Mouse (Mus musculus) olfactory bulb, adult 2 months (tissue): ENCODE data around the gene Vamp2. TPM values are rescaled to one million over a fixed set of nuclear protein-coding genes. Genes with fewer than 3 reads are reported as not detected.
A peak's percentile ranks its signal among the peaks of the same experiment; 100 is the strongest.

Experiments
- H3K27ac ChIP-seq: fragments of 200-500 bp; 2 replicates; pipeline ENCODE4 v1.5.1; 2012; ENCODE audit warnings: low read depth, low read length; ENCODE audit not compliant: insufficient read depth
- H3K4me1 ChIP-seq: fragments of 200-500 bp; 2 replicates; pipeline ENCODE4 v1.6.1; 2012; ENCODE audit warnings: low read length; ENCODE audit not compliant: control insufficient read depth, insufficient read depth
- H3K4me3 ChIP-seq: fragments of 200-500 bp; 2 replicates; pipeline ENCODE4 v1.5.1; 2012; ENCODE audit warnings: mild to moderate bottlenecking, low read depth, low read length, moderate library complexity; ENCODE audit not compliant: insufficient read depth
- CTCF ChIP-seq: fragments of 200-500 bp; IDR thresholded peaks from 2 replicates; pipeline ENCODE4 v1.5.1; 2012; ENCODE audit warnings: low read depth, mild to moderate bottlenecking, low read length, moderate library complexity; ENCODE audit not compliant: insufficient read depth
- POLR2A ChIP-seq: fragments of 200-500 bp; IDR thresholded peaks from 2 replicates; pipeline ENCODE4 v1.6.1; 2012; ENCODE audit warnings: mild to moderate bottlenecking, low read depth, low read length, moderate library complexity; ENCODE audit not compliant: insufficient read depth
- WGBS: fragments of 180-500 bp; shearing (Covaris S2); methylation state at CpG from one replicate; pipeline ENCODE4 v1.1.7; 2018; 5-methylcytosine and 5-hydroxymethylcytosine counted together
- polyA plus RNA-seq: library from polyadenylated mRNA; stranded (reverse); fragments of >200 nt; gene quantifications from 2 replicates; pipeline ENCODE4 v1.2.4, GENCODE M21; 2012; ENCODE audit warnings: low replicate concordance; ENCODE audit not compliant: missing spikeins, insufficient read depth, insufficient read length

Gene Vamp2
- 348 and 768 TPM in 2 replicates for polyA plus RNA-seq

DNA sequence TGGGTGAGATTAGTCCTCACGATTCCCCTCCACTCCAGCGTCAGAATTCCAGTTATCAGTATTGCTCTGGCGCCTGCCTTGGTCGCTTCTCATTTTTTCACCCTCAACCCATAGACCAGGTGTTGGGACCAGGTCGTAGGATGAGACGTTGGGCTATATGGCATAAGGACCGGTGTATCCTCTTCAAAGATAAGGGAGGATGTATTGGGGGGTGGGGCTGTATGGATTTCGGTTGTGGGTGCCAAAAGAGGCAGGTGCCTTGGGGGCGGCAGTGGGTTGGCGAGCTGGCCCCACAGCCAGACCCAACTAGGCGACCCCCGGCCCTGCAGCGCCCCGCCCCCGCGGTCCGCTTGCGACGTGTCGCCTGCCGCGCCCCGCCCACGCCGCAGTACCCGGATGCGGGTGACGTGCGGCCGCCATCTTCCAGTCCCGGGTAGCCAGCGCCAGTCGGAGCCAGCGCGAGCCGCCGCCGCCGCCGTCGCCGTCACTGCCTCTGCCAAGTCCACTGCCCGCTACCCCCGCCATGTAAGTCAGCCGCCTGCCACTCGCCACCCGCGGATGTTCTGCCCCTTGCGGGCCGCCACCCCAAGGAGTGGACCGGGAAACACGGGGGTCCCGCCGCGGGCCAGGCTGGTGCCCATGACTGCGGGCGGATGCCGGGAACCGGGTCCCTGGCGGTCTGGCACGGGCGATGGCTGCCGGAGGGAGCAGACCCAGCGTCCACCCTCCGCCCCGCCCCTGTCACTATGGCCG, at the start of gene Vamp2:
Gene Vamp2, plus strand, starts transcription at position 388 of the 753 bp plus-strand sequence.
- WGBS = under 1% methylated on average over 62 of the region's 67 CpGs
- Histone ChIP-seq H3K4me1 (peaks cover 38% of the 10 kb centered on the region), H3K27ac (peak within 1 kb of the TSS; percentile 97), H3K4me3 (peak within 1 kb of the TSS; percentile 86)
- TF ChIP-seq CTCF (no peak), POLR2A (peak; percentile 89)

DNA sequence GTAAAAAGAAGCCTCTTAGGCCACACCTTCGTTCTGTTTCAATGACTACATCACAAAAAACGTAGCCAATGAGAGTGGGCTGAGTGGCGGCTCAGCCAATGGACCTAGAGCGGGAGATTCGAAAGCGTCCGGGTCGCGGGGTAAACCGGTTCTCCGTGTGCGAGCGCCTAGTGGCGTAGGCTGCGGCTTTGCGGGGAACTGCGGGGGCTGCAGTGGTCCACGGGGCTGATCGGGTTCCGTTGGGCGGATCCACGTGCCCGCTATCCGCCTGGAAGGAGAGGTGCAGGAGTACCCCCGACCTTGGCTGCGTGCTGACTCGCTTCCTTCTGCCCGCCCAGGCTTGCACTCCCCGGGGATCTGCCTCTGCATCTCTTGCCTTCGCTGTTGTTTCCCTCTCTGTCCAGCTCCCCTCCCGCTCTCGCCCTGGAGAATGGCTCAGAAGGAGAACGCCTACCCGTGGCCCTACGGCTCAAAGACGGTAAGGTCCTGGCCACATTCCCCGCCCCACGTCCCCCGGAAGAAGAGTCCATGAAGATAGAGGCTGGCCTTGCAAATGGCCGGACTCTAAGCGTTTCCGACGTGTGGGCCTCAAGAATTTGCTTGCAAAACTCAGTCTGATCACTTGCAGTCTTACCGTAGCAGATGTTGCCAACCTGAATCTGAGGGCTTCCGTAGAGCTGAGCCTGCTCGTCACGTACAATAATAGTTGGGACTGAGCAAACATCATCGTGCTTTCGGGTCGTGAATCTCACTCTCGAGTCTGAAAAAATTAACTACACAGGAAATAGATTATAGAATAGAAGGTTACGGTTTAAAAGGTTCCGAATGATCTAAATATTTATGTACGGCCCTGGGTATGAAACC, 42.5 kb upstream of the Vamp2 start, which contains the start of gene Aurkb:
Gene Aurkb, plus strand, starts transcription at position 117 of the 864 bp plus-strand sequence.
- no peak for TF ChIP-seq POLR2A
- H3K27ac ChIP-seq = no peak within 1 kb of the TSS
- 1% methylated on average over 54 of the region's 54 CpGs for WGBS

DNA sequence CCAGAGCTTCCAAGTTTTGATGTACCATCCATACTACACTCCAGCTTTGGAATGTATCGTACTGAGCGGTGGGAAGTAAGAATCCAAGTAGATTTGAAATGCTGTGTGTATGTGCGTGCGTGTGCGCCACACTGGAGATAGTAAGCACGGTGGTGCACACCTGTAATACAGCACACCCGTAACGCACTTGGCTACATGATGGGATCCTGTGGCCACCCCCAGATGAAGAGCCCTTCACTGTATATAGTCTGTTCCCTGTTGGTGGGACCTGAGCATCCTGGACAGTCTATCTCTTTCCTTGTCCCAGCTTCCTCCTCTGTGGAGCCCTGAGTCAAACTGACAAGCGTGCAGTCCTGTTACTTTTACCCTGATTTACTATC, 41.9 kb upstream of the Vamp2 start:
- Histone ChIP-seq H3K4me3 (no peak overlapping the region), H3K27ac (no peak overlapping the region), H3K4me1 (peaks cover 4% of the 10 kb centered on the region)
- no peak for TF ChIP-seq POLR2A
- no peak for TF ChIP-seq CTCF
- 18% methylated on average over 9 of the region's 9 CpGs for WGBS

More for the DNA sequence above, 42.5 kb upstream of the Vamp2 start, which contains the start of gene Aurkb:
- H3K4me3 ChIP-seq = peak within 1 kb of the TSS; percentile 62
- peaks cover 4% of the 10 kb centered on the region for H3K4me1 ChIP-seq

DNA sequence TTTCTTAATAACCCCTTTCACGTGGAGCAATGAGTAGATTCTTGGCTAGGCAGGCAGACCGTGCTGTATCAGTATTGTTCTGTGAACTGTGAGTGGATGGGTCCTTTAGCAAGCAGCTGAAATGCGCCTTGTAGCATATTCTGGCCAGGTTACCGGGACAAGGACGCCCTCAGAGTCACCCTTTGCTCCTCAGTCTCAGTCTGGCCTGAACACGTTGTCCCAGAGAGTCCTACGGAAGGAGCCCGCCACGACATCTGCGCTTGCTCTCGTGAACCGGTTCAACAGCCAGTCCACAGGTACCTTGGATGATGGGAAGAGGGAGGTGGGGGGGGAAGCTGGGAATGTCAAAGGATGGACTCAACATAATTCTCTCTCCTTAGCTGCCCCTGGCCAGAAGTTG, 40.7 kb upstream of the Vamp2 start:
- Histone ChIP-seq H3K4me1 (peaks cover 4% of the 10 kb centered on the region), H3K27ac (no peak overlapping the region), H3K4me3 (no peak overlapping the region)
- 78% methylated on average over 12 of the region's 12 CpGs for WGBS
- no peak for TF ChIP-seq CTCF
- TF ChIP-seq POLR2A = no peak

DNA sequence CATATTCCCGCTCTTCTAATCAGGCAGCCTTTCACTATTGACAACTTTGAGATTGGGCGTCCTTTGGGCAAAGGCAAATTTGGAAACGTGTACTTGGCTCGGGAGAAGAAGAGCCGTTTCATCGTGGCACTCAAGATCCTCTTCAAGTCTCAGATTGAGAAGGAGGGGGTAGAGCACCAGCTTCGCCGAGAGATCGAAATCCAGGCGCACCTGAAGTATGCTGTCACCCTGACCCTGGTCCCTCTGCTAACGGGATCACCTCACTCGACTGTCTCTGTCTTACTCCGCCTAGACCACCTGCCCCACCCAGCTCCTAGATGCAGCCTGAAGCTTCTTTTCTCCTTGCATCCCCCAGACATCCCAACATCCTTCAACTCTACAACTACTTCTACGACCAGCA, 40.1 kb upstream of the Vamp2 start:
- TF ChIP-seq POLR2A (no peak), CTCF (no peak)
- no peak overlapping the region for H3K27ac ChIP-seq
- no peak overlapping the region for H3K4me3 ChIP-seq
- peaks cover 4% of the 10 kb centered on the region for H3K4me1 ChIP-seq
- WGBS = 93% methylated on average over 14 of the region's 14 CpGs

DNA sequence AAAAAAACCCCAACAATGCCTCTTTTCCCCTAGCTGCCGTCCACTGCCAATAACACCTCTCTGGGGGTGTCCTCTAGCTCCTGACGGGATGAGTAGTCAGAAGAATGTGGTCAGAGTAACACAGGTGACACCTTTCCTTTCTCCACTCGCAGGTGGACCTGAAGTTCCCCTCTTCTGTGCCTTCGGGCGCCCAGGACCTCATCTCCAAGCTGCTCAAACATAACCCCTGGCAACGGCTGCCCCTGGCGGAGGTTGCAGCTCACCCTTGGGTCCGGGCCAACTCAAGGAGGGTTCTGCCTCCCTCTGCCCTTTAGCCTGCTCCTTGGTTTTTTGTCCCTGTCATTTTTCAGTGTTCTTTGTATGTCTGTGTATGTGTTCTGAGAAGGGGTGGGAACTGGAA, 37.5 kb upstream of the Vamp2 start:
- no peak overlapping the region for H3K27ac ChIP-seq
- H3K4me1 ChIP-seq = peaks cover 3% of the 10 kb centered on the region
- WGBS = 84% methylated on average over 8 of the region's 8 CpGs
- no peak overlapping the region for H3K4me3 ChIP-seq
- TF ChIP-seq CTCF = no peak
- TF ChIP-seq POLR2A = no peak

DNA sequence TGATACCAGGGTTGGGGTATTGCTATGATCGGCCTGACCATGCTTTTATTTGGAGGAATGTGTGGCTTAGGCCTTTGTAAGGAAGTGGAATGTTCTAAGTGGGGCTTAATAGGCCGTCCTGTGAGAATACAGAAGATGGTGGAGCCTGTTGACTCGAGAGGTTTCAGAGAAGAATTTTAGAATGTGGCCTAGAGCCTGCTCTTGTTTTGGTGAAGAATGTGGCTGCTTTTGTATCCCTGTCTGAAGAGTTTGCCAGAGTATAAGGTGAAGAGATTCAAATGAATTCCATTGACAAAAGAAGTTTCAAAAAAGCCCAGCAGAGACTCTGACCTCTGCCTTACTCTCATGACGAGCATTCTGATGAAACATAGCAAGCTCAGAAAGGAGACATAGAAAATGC, 36.5 kb upstream of the Vamp2 start:
- H3K27ac ChIP-seq = no peak overlapping the region
- 73% methylated on average over 4 of the region's 4 CpGs for WGBS
- H3K4me1 ChIP-seq = no peaks in the 10 kb centered on the region
- no peak overlapping the region for H3K4me3 ChIP-seq
- TF ChIP-seq CTCF (no peak), POLR2A (no peak)

DNA sequence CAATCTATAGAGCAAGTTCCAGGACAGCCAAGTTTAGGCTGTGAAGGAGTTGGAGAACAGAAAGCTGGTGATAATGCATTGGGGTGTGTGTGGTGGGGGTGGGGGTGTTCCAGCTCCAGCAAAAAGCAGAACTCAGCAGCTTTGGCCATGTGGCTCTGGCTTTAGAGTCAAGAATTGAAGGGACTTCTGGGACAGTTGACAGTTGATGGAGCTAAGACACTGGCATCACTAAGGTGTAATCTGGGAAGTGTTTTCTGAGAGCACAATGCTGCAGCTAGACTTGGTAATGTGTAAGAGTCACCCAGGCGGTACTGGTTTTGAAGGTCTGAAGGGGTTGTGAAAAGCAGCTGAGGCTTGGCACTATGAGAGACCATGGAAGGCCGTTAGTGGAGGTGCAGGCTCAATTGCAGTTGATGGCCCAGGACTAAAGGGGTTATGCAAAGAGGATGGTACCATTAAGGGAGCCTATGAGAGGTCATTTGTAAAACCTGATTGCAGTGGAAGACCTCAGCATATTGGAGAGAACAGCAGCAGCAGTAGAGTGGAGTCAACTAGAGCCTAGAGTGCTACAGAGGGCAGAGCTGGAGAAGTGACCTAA, 35.4 kb upstream of the Vamp2 start:
- no peak overlapping the region for H3K27ac ChIP-seq
- TF ChIP-seq CTCF (no peak), POLR2A (no peak)
- 90% methylated on average over 2 of the region's 2 CpGs for WGBS
- H3K4me1 ChIP-seq = no peaks in the 10 kb centered on the region
- no peak overlapping the region for H3K4me3 ChIP-seq
